Mouse (Mus musculus) stomach, postnatal 0 days (tissue): ENCODE measurements at regions not wholly inside any gene's neighbourhood (a gene's known extent, or its start where the extent isn't known, plus 50 kb on each side); places are given as distances from the start of the nearest gene placed in this dataset.

Experiments
- CTCF ChIP-seq: IDR thresholded peaks from 2 replicates; pipeline ENCODE4 v1.5.1; 2016; ENCODE audit warnings: antibody characterized with exemption, low read depth, mild to moderate bottlenecking, moderate library complexity
- EP300 ChIP-seq: optimal IDR thresholded peaks from 2 replicates; pipeline ENCODE3; 2016; ENCODE audit warnings: antibody characterized with exemption

GRCm38 (mm10) chr7:63818105-63818504 is 98.6 kb upstream of the E030018B13Rik start:
- TF ChIP-seq EP300, result no peak
- TF ChIP-seq CTCF, result no peak
